Mouse (Mus musculus): ENCODE results near the gene Pi16. TPM values are rescaled to one million over a fixed set of nuclear protein-coding genes. Genes with fewer than 3 reads are reported as not detected.

The Pi16 gene
- 0.35 to 1.00 TPM (median 0.50 TPM) in 4 replicates for total RNA-seq (2023; ENCODE audit: inconsistent age)

DNA sequence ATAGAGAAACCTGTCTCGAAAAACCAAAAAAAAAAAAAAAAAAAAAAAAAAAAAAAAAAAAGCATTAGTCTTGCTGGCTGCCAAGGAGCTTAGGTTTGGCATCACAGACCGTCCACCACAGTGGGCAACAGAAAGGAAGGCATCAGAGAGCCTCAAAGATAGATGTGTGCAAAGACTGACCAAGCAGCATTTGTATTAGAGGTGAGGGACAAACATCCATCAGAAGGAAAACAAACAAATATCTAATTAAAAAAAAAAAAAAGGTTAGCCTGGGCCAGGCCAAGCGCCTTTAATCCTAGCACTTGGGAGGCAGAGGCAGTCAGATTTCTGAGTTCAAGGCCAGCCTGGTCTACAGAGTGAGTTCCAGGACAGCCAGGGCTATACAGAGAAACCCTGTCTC lies at the start of gene Pi16:
Gene Pi16, plus strand, starts transcription at position 301 of the 400 bp plus-strand sequence.

GRCm38 (mm10) chr17:29268682-29269348 lies 48.7 kb upstream of the Pi16 start, which contains the start of gene BC004004:
Gene BC004004, plus strand, starts transcription at chr17:29268788.

GRCm38 (mm10) chr17:29347645-29348256 lies 30.3 kb downstream of the Pi16 start, which contains the start of gene Mtch1:
Gene Mtch1, minus strand, starts transcription at chr17:29347934.

DNA sequence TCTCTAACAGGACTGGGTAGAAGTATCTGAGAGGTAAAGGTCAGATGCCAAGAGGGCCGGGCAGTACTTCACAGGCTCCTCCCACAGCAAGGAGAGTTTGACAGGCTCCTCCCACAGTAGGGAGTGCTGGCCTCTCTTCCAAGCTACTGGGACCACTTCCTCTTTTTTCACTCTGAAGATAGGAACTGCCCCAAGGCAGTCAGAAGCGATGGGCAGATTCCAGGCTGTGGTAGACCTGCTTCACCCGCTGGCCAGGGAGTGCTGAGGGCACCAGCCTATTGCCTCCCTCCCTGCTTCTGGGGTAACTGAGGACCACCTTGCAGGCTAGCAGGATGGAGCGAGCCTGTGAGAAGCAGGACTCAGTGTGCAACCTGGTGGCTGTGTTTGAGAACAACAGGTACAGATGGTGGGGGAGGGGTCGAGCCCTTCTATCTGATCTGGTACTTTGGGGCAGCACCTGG lies 43.3 kb downstream of the Pi16 start, which contains the start of gene Fgd2:
Gene Fgd2, plus strand, starts transcription at position 154 of the 461 bp plus-strand sequence.

Other genes starting within 250 kb of the Pi16 start
- 2.7 to 4.3 TPM (median 3.6 TPM) in 4 replicates for gene Cdkn1a, start 226.7 kb upstream of the Pi16 start, total RNA-seq (2023; ENCODE audit: inconsistent age)
- 0.27 to 1.1 TPM (median 0.64 TPM) in 4 replicates for gene Rab44, start 203.5 kb upstream of the Pi16 start, total RNA-seq (2023; ENCODE audit: inconsistent age)
- 1.5 to 2.7 TPM (median 2.0 TPM) in 4 replicates for gene Cpne5, start 79.5 kb upstream of the Pi16 start, total RNA-seq (2023; ENCODE audit: inconsistent age)
- 18.6 to 23.6 TPM (median 22.7 TPM) in 4 replicates for gene Ppil1, start 53.5 kb upstream of the Pi16 start, total RNA-seq (2023; ENCODE audit: inconsistent age)
- 116 to 128 TPM (median 118 TPM) in 4 replicates for gene BC004004, start 48.9 kb upstream of the Pi16 start, total RNA-seq (2023; ENCODE audit: inconsistent age)
- gene Mtch1, start 30.3 kb downstream of the Pi16 start, total RNA-seq (2023; ENCODE audit: inconsistent age): 81.6 to 92.7 TPM (median 89.4 TPM) in 4 replicates
- 434 to 502 TPM (median 469 TPM) in 4 replicates for gene Fgd2, start 43.2 kb downstream of the Pi16 start, total RNA-seq (2023; ENCODE audit: inconsistent age)
- gene Pim1, start 173.1 kb downstream of the Pi16 start, total RNA-seq (2023; ENCODE audit: inconsistent age): 189 to 217 TPM (median 201 TPM) in 4 replicates
- not detected in 4 replicates for gene Gm17657, start 232.0 kb downstream of the Pi16 start, total RNA-seq (2023; ENCODE audit: inconsistent age)
- 24.6 to 25.0 TPM (median 24.9 TPM) in 4 replicates for gene Tbc1d22b, start 232.1 kb downstream of the Pi16 start, total RNA-seq (2023; ENCODE audit: inconsistent age)
- not detected in 4 replicates for gene Tmem217, start 234.7 kb downstream of the Pi16 start, total RNA-seq (2023; ENCODE audit: inconsistent age)

Data from B cell, adult (primary cell).